Mouse (Mus musculus) leukemia stem cell, adult 10-12 weeks (primary cell): ENCODE measurements around the gene Pga5. TPM values are rescaled to one million over a fixed set of nuclear protein-coding genes. Genes with fewer than 3 reads are reported as not detected.

ENCODE experiments used
- polyA plus RNA-seq: library from polyadenylated mRNA; stranded (reverse); fragments of >175 nt; gene quantifications from 2 replicates; pipeline ENCODE4 v1.2.3, GENCODE M21; 2012; ENCODE audit warnings: low replicate concordance

The Pga5 gene
- not detected in 2 replicates for polyA plus RNA-seq

DNA sequence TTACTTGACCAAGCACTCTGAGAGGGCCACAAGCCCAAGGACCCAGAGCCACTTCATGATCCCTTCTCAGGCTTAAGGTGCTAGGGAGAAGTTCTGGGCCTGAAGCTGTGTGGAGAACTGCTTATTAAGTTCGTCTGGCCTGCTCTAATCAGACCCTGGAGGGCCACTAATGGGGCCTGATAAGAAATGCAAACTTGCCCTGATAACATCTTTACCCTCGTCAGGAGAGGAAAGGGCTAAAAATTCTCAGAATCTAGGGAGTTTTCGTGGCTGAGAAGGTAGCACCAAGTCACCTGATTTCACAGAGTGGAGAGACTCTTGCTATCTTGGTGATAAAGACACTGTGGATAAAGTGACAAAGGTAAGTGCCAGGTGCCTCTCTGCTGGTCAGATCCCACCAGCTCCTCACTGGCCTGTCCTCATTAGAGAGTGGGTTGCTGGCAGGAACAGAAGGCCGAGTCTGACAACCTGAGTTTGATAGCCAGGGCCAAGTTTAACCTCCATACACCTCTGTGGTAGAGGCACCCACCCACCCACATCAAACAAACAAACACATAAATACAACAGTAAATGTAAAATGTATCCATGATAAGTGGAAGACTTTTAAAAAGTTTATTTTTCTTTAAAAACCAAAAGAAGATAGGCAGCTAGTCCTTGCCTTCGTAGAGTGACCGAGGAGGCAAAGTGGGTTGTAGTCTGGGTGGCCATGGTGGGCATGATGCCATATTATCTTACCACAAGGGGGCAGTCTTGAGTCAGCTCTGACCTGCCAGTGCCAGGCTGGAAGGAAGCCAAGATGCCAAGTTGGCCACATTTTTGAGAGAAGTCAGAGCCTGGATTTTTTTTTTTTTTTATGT is at the start of gene Pga5:
Gene Pga5, minus strand, starts transcription at position 157 of the 857 bp plus-strand sequence.

DNA sequence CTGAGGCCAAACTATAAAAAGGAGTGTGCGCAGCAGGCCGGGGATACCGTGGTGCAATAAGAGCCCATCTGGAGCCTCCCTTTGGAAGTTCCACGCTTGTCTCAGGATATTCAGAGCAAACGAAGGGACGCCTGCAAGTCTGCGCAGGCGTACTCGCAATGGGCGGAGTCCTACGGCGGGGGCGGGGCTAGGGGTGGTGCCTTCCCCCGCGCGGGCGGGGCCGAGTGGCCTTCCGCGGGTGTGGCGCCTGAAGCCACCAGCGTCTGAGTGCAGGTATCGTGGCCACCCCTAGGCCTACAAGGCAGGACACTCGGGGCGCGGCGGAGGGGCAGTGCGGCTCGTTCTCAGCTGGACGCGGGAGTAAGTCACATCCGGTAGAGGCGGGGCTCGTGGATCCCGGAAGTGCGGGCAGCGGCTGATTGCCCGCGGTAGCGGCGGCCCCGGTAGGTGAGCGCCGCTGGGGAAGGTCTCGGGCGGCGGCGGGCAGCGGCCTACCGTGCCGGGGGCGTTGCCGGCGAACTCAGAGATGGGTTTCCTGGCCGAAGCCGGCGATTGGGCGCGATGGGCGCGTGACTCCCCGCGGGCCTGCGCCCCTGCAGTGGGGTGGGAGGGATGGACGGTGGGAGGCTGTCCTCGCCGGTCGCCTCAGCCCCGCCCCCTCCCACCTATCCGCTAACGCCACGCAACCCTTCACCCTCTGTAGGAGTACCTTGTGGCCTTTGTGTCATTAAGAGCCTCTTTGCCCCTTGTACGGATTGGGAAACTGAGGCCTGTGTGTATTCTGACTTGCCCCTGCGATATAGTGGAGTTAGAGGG is 10.9 kb upstream of the Pga5 start, which contains the start of gene Vps37c:
Gene Vps37c, plus strand, starts transcription at position 199 of the 816 bp plus-strand sequence.

DNA sequence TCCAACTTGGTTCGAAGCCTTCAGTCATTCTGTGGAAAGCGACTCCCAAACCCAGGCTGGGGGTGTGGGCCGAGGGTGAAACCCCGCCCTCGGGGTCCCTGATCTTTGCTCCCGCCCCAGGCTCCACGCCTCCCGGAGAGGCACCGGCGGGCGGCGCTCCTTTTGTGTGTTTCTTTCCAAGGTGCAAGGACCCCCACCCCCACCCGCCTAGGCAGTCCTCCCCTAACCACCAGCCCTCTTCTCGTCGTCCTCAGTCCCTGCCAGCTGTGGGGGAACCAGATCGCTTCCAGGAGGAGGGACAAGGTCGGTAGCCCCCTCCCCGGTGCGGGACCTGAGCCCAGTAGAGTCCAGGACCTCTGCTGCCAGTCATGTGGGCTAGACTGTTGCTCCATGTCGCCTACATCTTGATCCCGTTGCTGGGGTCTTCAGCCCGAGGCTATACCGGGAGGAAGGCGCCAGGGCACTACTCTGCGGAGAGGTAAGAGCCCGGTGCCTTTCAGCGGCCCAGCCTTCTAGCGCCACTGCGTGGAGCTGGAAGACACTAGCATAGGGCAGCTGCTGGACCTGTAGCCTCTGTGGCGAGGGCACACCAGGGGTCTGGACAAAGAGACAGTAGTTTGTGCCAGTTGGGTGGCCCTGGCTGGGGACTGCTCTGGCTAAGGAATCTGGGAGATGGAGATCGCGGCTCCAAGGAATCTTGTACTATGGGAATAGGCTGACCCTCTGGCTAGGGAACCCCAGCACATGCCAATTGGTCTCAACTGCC is 43.6 kb downstream of the Pga5 start, which contains the start of gene Vwce:
Gene Vwce, plus strand, starts transcription at position 108 of the 766 bp plus-strand sequence.

Other genes with a start within 250 kb of the Pga5 start
- not detected in 2 replicates for gene Lrrc10b, start 220.6 kb downstream of the Pga5 start, polyA plus RNA-seq
- 1.6 and 2.4 TPM in 2 replicates for gene Ppp1r32, start 195.1 kb downstream of the Pga5 start, polyA plus RNA-seq
- 19.7 and 89.8 TPM in 2 replicates for gene Cpsf7, start 152.8 kb downstream of the Pga5 start, polyA plus RNA-seq
- 2.7 and 8.7 TPM in 2 replicates for gene Sdhaf2, start 151.9 kb downstream of the Pga5 start, polyA plus RNA-seq
- 1.7 and 3.3 TPM in 2 replicates for gene Tmem216, start 121.8 kb downstream of the Pga5 start, polyA plus RNA-seq
- 7.5 and 31.2 TPM in 2 replicates for gene Cyb561a3, start 100.9 kb downstream of the Pga5 start, polyA plus RNA-seq
- 3.3 and 5.8 TPM in 2 replicates for gene Tmem138, start 100.7 kb downstream of the Pga5 start, polyA plus RNA-seq
- gene Ddb1, start 72.7 kb downstream of the Pga5 start, polyA plus RNA-seq = 11.8 and 24.1 TPM in 2 replicates
- gene Tkfc, start 72.4 kb downstream of the Pga5 start, polyA plus RNA-seq = 1.1 and 2.8 TPM in 2 replicates
- 2.5 and 4.1 TPM in 2 replicates for gene Vwce, start 43.9 kb downstream of the Pga5 start, polyA plus RNA-seq
- 48.0 and 70.3 TPM in 2 replicates for gene Vps37c, start 10.7 kb upstream of the Pga5 start, polyA plus RNA-seq
- gene Cd5, start 60.9 kb upstream of the Pga5 start, polyA plus RNA-seq = 10.7 and 14.3 TPM in 2 replicates
- gene Cd6, start 152.0 kb upstream of the Pga5 start, polyA plus RNA-seq = 2.9 and 8.2 TPM in 2 replicates
- gene Slc15a3, start 161.7 kb upstream of the Pga5 start, polyA plus RNA-seq = 19.9 and 26.4 TPM in 2 replicates
- 1.3 and 1.8 TPM in 2 replicates for gene Tmem132a, start 191.9 kb upstream of the Pga5 start, polyA plus RNA-seq
- gene Tmem109, start 203.9 kb upstream of the Pga5 start, polyA plus RNA-seq = 33.2 and 56.1 TPM in 2 replicates
- 47.7 and 50.8 TPM in 2 replicates for gene Prpf19, start 217.2 kb upstream of the Pga5 start, polyA plus RNA-seq
- not detected in 2 replicates for gene Zp1, start 242.6 kb upstream of the Pga5 start, polyA plus RNA-seq